Mouse (Mus musculus) stomach, embryonic 15.5 days (tissue): ENCODE measurements around the gene Tmem108. TPM values are rescaled to one million over a fixed set of nuclear protein-coding genes. Genes with fewer than 3 reads are reported as not detected.

ENCODE experiments used
- ATAC-seq: fragments of 200-750 bp; cut with Nextera tagmentation; 2 replicates; pipeline ENCODE4 v1.8.0; 2017; ENCODE audit warnings: low read depth, moderate number of reproducible peaks, moderate TSS enrichment; ENCODE audit not compliant: insufficient read depth, low FRiP score
- H3K27ac ChIP-seq: fragments of 300-500 bp; sonication (generic); 2 replicates; pipeline ENCODE4 v1.5.1; 2015; ENCODE audit warnings: mild to moderate bottlenecking, inconsistent platforms
- H3K27me3 ChIP-seq: fragments of 300-500 bp; sonication (generic); replicated peaks from 2 replicates; pipeline ENCODE4 v1.6.1; 2015; ENCODE audit warnings: inconsistent platforms
- H3K36me3 ChIP-seq: fragments of 300-500 bp; sonication (generic); 2 replicates; pipeline ENCODE4 v1.6.1; 2015; ENCODE audit warnings: inconsistent platforms
- H3K4me1 ChIP-seq: fragments of 300-500 bp; sonication (generic); 2 replicates; pipeline ENCODE4 v1.6.1; 2015; ENCODE audit warnings: inconsistent platforms
- H3K4me2 ChIP-seq: fragments of 300-500 bp; sonication (generic); 2 replicates; pipeline ENCODE4 v1.6.1; 2015; ENCODE audit warnings: mild to moderate bottlenecking, inconsistent platforms
- H3K4me3 ChIP-seq: fragments of 300-500 bp; sonication (generic); replicated peaks from 2 replicates; pipeline ENCODE4 v1.5.1; 2015; ENCODE audit warnings: inconsistent platforms
- H3K9ac ChIP-seq: fragments of 300-500 bp; sonication (generic); 2 replicates; pipeline ENCODE4 v1.6.1; 2015; ENCODE audit warnings: inconsistent platforms
- H3K9me3 ChIP-seq: fragments of 300-500 bp; sonication (generic); 2 replicates; pipeline ENCODE4 v1.6.1; 2016; ENCODE audit warnings: inconsistent platforms
- WGBS: fragments of 180-500 bp; shearing (Covaris S2); methylation state at CpG from one replicate; pipeline ENCODE4 v1.1.7; 2015; 5-methylcytosine and 5-hydroxymethylcytosine counted together
- polyA plus RNA-seq: library from polyadenylated mRNA; unstranded; fragments of >200 nt; fragmentation: Nextera tagmentation; extraction: Ambion mirVana; gene quantifications from 2 replicates; pipeline ENCODE4 v1.2.1, GENCODE M21; 2015

Gene Tmem108
- polyA plus RNA-seq, 1 experiment from 2014 or later = 12.9 TPM

DNA sequence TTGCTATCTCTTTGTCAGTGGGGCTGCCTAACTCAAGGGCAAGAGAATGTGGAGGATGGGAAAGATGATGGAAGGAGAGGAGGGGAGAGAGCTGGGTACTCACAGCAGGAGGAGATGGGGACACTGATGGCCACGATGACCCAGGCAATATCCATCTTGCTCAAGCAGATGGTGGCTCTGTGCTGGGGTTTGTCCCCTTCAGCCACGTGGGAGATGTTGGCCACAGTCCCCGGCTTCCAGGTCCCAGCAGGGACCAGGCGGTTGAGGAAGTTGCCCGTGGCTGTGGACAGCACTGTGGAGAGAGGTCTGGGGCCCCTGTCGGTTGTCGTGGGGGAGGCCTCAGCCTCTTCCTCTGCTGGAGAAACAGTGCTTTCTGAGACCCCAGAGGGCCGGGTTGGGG lies 262.9 kb downstream of the Tmem108 start:
- Histone ChIP-seq H3K9ac (no peak overlapping the region), H3K27me3 (no peaks in the 10 kb centered on the region), H3K4me3 (no peak overlapping the region), H3K36me3 (no peaks in the 10 kb centered on the region), H3K4me2 (no peak overlapping the region), H3K9me3 (no peaks in the 10 kb centered on the region), H3K4me1 (0 out of 2 replicates have a peak, but pooled peaks cover 3% of the 10 kb centered on the region), H3K27ac (no peak overlapping the region)
- WGBS = 65% methylated on average over 8 of the region's 8 CpGs
- no peak for ATAC-seq

DNA sequence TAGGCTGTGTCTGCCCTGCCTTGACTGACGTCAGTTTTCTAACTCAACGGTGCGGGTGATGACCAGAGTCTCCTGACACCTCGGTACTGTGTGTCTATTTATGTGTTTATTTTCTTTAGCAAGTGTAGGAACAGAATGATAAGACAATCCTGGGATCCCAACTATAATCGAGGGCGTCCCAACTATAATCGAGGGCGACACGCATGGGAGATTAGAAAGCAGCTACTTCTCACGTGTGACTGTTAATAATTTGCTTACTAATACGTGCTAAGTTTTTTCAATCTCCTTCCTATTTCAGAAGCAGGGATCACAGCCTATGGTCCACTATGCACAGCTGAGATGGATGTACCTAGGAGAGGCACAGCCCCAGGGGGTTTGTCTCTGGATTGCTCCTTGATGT lies 266.2 kb downstream of the Tmem108 start:
- Histone ChIP-seq H3K9ac (no peak overlapping the region), H3K4me2 (no peak overlapping the region), H3K36me3 (no peaks in the 10 kb centered on the region), H3K27me3 (no peaks in the 10 kb centered on the region), H3K27ac (no peak overlapping the region), H3K9me3 (no peaks in the 10 kb centered on the region), H3K4me3 (no peak overlapping the region), H3K4me1 (no peaks in the 10 kb centered on the region)
- 81% methylated on average over 11 of the region's 11 CpGs for WGBS
- no peak for ATAC-seq

- Histone ChIP-seq H3K4me2 (no peak overlapping the region), H3K36me3 (no peaks in the 10 kb centered on the region), H3K9me3 (no peaks in the 10 kb centered on the region), H3K4me1 (no peaks in the 10 kb centered on the region), H3K27me3 (no peaks in the 10 kb centered on the region), H3K27ac (no peak overlapping the region), H3K9ac (no peak overlapping the region), H3K4me3 (no peak overlapping the region)
- peak; percentile 64; the same call in 1 of the 2 replicates for ATAC-seq
- 35% methylated on average over 7 of the region's 7 CpGs for WGBS
Observed at GRCm38 (mm10) chr9:103494346-103495020, 267.2 kb downstream of the Tmem108 start.

DNA sequence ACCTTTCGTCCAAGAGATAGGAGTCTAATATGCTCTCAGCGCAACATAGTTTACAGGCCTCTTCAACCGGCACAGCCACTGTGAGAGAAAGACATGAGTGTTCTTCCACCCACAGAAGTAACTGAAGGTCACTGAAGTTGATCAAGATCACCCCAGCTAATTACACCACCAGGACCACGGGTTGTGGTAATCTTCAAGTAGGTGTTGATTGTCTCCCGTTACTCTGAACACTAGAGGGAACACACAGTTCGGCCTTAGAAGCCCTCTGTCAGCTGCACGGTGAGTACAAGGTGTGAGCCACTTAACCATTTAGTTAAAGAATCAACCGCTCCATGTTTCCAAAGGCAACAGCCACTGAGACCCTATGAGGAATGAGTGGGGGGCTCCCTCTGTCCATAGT lies 269.7 kb downstream of the Tmem108 start:
- H3K4me3 ChIP-seq = no peak overlapping the region
- no peaks in the 10 kb centered on the region for H3K9me3 ChIP-seq
- H3K4me1 ChIP-seq = no peaks in the 10 kb centered on the region
- H3K4me2 ChIP-seq = no peak overlapping the region
- no peaks in the 10 kb centered on the region for H3K36me3 ChIP-seq
- no peaks in the 10 kb centered on the region for H3K27me3 ChIP-seq
- no peak overlapping the region for H3K9ac ChIP-seq
- WGBS = 81% methylated on average over 8 of the region's 8 CpGs
- H3K27ac ChIP-seq = no peak overlapping the region
- ATAC-seq = no peak

DNA sequence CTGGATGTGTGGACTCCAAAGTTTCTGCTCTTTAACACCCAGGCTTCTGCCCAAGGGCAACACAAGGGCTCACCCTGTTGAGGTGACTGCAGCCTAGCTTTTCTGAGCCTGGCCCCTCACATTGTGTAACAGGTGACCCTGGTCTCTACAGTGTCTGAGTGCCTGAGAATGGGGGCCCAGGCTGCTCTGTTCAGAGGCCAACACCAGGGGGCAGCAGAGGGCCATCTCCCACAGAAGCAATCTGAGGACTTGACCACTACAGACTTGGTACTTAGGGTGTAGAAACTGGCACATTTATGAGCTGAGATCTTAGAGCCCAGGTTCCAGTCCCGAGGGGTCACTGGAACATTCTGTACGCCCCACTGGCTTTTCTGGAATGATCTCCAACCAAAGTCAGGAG lies 271.2 kb downstream of the Tmem108 start:
- no peak overlapping the region for H3K4me3 ChIP-seq
- WGBS = 17% methylated on average over 2 of the region's 2 CpGs
- no peaks in the 10 kb centered on the region for H3K36me3 ChIP-seq
- no peaks in the 10 kb centered on the region for H3K9me3 ChIP-seq
- H3K4me2 ChIP-seq = no peak overlapping the region
- no peaks in the 10 kb centered on the region for H3K4me1 ChIP-seq
- H3K9ac ChIP-seq = no peak overlapping the region
- ATAC-seq = peak; percentile 54; the same call in 1 of the 2 replicates
- H3K27me3 ChIP-seq = no peaks in the 10 kb centered on the region
- H3K27ac ChIP-seq = no peak overlapping the region

GRCm38 (mm10) chr9:103489883-103490282 lies 271.8 kb downstream of the Tmem108 start:
- 77% methylated on average over 4 of the region's 4 CpGs for WGBS
- no peak overlapping the region for H3K4me3 ChIP-seq
- no peaks in the 10 kb centered on the region for H3K9me3 ChIP-seq
- H3K27ac ChIP-seq = no peak overlapping the region
- no peaks in the 10 kb centered on the region for H3K27me3 ChIP-seq
- H3K36me3 ChIP-seq = no peaks in the 10 kb centered on the region
- ATAC-seq = no peak
- H3K9ac ChIP-seq = no peak overlapping the region
- H3K4me1 ChIP-seq = no peaks in the 10 kb centered on the region
- no peak overlapping the region for H3K4me2 ChIP-seq

GRCm38 (mm10) chr9:103489096-103489495 lies 272.5 kb downstream of the Tmem108 start:
- no peak overlapping the region for H3K4me2 ChIP-seq
- H3K36me3 ChIP-seq = no peaks in the 10 kb centered on the region
- H3K27me3 ChIP-seq = no peaks in the 10 kb centered on the region
- H3K9me3 ChIP-seq = no peaks in the 10 kb centered on the region
- 51% methylated on average over 6 of the region's 7 CpGs for WGBS
- H3K9ac ChIP-seq = no peak overlapping the region
- no peak overlapping the region for H3K4me3 ChIP-seq
- H3K27ac ChIP-seq = no peak overlapping the region
- H3K4me1 ChIP-seq = no peaks in the 10 kb centered on the region
- ATAC-seq = 0 out of 2 replicates have a peak, but pooled peaks have one; percentile 14

GRCm38 (mm10) chr9:103486262-103486661 lies 275.4 kb downstream of the Tmem108 start:
- Histone ChIP-seq H3K9ac (no peak overlapping the region), H3K36me3 (no peaks in the 10 kb centered on the region), H3K4me2 (no peak overlapping the region), H3K9me3 (no peaks in the 10 kb centered on the region), H3K27ac (no peak overlapping the region), H3K4me3 (no peak overlapping the region), H3K27me3 (no peaks in the 10 kb centered on the region), H3K4me1 (no peaks in the 10 kb centered on the region)
- ATAC-seq = no peak
- WGBS = 78% methylated on average over 6 of the region's 6 CpGs

- H3K27me3 ChIP-seq = no peaks in the 10 kb centered on the region
- H3K27ac ChIP-seq = 0 out of 2 replicates have a peak overlapping the region, but pooled peaks have one; percentile 21
- no peaks in the 10 kb centered on the region for H3K9me3 ChIP-seq
- H3K36me3 ChIP-seq = no peaks in the 10 kb centered on the region
- H3K4me1 ChIP-seq = 0 out of 2 replicates have a peak, but pooled peaks cover 2% of the 10 kb centered on the region
- no peak overlapping the region for H3K4me2 ChIP-seq
- no peak overlapping the region for H3K9ac ChIP-seq
- ATAC-seq = no peak
- H3K4me3 ChIP-seq = no peak overlapping the region
- 21% methylated on average over 8 of the region's 8 CpGs for WGBS
Observed at GRCm38 (mm10) chr9:103485606-103486005, 276.0 kb downstream of the Tmem108 start.

GRCm38 (mm10) chr9:103480603-103481220 lies 280.9 kb downstream of the Tmem108 start:
- WGBS = 46% methylated on average over 8 of the region's 8 CpGs
- no peak for ATAC-seq

GRCm38 (mm10) chr9:103480044-103480576 lies 281.5 kb downstream of the Tmem108 start, which contains the start of gene Bfsp2:
TSS of gene Bfsp2 (minus strand) at chr9:103480420.
- Histone ChIP-seq H3K9me3 (no peaks in the 10 kb centered on the region), H3K4me1 (0 out of 2 replicates have a peak, but pooled peaks cover 2% of the 10 kb centered on the region), H3K4me3 (no peak within 1 kb of the TSS), H3K27ac (no peak within 1 kb of the TSS), H3K9ac (no peak within 1 kb of the TSS), H3K4me2 (no peak within 1 kb of the TSS), H3K36me3 (no peaks in the 10 kb centered on the region), H3K27me3 (no peaks in the 10 kb centered on the region)
- 79% methylated on average over 9 of the region's 9 CpGs for WGBS
- no peak for ATAC-seq

More at GRCm38 (mm10) chr9:103480603-103481220, 280.9 kb downstream of the Tmem108 start:
- Histone ChIP-seq H3K36me3 (no peaks in the 10 kb centered on the region), H3K4me3 (no peak overlapping the region), H3K9ac (no peak overlapping the region), H3K4me1 (0 out of 2 replicates have a peak, but pooled peaks cover 2% of the 10 kb centered on the region), H3K27me3 (no peaks in the 10 kb centered on the region), H3K9me3 (no peaks in the 10 kb centered on the region), H3K27ac (no peak overlapping the region), H3K4me2 (no peak overlapping the region)

DNA sequence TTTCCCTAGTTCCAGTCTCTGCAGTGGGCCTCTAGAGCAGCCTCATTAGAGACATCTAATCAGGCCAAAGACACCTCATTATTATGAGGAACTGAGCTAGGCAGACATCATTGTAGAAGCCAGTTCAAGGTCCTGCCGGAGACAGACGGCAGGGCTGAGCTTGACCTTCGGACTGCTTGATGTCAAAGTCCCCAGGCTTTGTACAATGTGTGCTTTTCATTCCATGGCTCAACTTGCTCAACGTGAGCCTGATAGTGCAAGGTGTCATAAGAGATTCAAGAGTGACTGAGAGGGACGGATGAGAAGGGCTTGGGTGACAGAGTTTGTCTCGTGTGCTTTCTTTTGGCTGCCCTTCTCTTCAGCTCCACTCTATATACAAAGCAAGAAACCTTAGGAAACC lies 286.2 kb downstream of the Tmem108 start:
- no peak overlapping the region for H3K27ac ChIP-seq
- H3K9ac ChIP-seq = no peak overlapping the region
- H3K9me3 ChIP-seq = no peaks in the 10 kb centered on the region
- no peak overlapping the region for H3K4me3 ChIP-seq
- peaks cover 5% of the 10 kb centered on the region; the same call in 1 of the 2 replicates for H3K4me1 ChIP-seq
- H3K27me3 ChIP-seq = no peaks in the 10 kb centered on the region
- H3K4me2 ChIP-seq = no peak overlapping the region
- 80% methylated on average over 6 of the region's 6 CpGs for WGBS
- no peaks in the 10 kb centered on the region for H3K36me3 ChIP-seq
- ATAC-seq = no peak
